Mouse (Mus musculus): ENCODE measurements around the gene Stard9. TPM values are rescaled to one million over a fixed set of nuclear protein-coding genes. Genes with fewer than 3 reads are reported as not detected.

Stard9 gene
- polyA plus RNA-seq, 1 experiment from 2014 or later, result 6.3 TPM

DNA sequence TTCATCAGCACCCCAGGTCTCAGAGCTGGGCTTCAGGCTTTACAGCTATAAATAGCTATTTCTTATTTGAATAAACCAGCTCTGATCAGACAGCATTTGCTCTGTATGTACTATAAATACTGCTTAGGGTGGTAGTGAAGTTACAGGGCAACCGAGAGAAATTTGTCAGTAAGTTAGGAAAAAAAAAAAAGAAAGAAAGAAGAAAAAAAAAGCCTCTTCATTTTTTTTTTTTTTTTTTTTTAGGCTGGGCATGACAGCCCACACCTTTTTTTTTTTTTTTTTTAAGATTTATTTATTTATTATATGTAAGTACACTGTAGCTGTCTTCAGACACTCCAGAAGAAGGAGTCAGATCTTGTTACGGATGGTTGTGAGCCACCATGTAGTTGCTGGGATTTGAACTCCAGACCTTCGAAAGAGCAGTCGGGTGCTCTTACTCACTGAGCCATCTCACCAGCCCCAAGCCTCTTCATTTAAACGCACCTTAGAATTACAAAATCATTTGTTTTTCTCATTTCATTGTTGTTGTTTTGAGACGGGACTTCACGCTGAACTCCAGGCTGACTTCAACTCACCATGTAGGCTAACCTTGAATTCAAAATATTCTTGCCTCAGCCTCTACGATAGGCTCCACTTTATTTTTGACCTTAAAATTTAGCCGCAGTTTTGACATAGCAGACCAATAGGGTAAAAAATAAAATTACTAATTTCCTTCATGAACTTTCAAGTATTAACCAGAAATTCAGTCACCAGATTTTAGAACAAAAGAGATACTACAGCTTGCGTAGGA is 650 bp upstream of the Stard9 start:
- Histone ChIP-seq H3K4me1 (0 out of 2 replicates have a peak, but pooled peaks cover 2% of the 10 kb centered on the region), H3K4me2 (replicated peaks) (peak overlapping the region; percentile 62), H3K27ac (peak overlapping the region; percentile 48; the same call in 1 of the 2 replicates), H3K9ac (no peak overlapping the region), H3K36me3 (no peaks in the 10 kb centered on the region; the same call in 1 of the 2 replicates), H3K27me3 (no peaks in the 10 kb centered on the region), H3K4me3 (peak overlapping the region; percentile 51), H3K9me3 (replicated peaks) (no peaks in the 10 kb centered on the region)
- ATAC-seq (ENCODE audit: low FRiP score), result peak; percentile 44
- WGBS, result 31% methylated on average over 10 of the region's 10 CpGs

DNA sequence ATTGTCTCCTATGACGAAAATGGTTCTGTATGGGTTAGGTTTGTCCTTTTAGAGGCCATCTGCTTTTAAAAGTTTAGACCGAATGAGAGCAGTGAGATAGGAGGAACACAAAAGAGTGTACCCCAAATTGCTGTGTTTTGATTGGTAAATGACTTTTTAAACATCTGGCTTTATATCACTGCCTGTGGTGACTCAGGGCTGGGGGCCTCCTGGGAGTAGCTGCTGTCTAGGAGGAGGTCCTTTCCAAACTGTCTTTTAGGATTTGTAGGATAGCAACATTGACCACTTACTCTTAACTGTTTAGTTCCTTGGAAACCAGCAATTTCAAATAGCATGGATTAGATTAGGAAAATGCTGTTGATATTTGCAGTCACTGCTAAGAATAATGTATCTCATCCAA is 1.3 kb downstream of the Stard9 start:
- Histone ChIP-seq H3K36me3 (peaks cover 1% of the 10 kb centered on the region; the same call in 1 of the 2 replicates), H3K4me1 (0 out of 2 replicates have a peak, but pooled peaks cover 2% of the 10 kb centered on the region), H3K27ac (no peak overlapping the region), H3K4me2 (replicated peaks) (no peak overlapping the region), H3K9me3 (replicated peaks) (no peaks in the 10 kb centered on the region), H3K9ac (no peak overlapping the region), H3K27me3 (no peaks in the 10 kb centered on the region), H3K4me3 (no peak overlapping the region)
- WGBS, result 90% methylated on average over 2 of the region's 2 CpGs
- no peak for ATAC-seq (ENCODE audit: low FRiP score)

DNA sequence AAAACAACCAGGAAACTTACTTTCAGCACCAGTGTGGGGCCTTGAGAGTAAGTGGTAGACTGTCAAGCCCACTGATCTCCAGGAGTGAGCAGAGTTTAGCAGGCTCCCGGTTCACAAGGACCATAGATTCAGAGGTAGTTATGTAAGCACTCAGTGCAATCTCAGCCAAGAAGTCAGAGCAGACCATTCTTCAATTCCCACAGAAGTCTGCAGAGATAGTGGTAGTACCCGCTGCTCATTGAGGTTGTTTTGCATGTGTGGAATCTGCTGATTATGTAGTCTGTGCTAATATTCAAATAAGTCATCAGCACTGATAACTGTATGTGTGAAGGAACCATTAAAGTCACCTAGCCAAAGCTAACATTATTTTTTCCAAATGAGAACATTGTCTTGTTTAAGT is 1.7 kb downstream of the Stard9 start:
- H3K36me3 ChIP-seq, result peaks cover 4% of the 10 kb centered on the region; the same call in 1 of the 2 replicates
- H3K4me1 ChIP-seq, result 0 out of 2 replicates have a peak, but pooled peaks cover 2% of the 10 kb centered on the region
- H3K9me3 ChIP-seq (replicated peaks), result no peaks in the 10 kb centered on the region
- no peak overlapping the region for H3K4me3 ChIP-seq
- H3K9ac ChIP-seq, result no peak overlapping the region
- no peak overlapping the region for H3K4me2 ChIP-seq (replicated peaks)
- H3K27me3 ChIP-seq, result no peaks in the 10 kb centered on the region
- no peak for ATAC-seq (ENCODE audit: low FRiP score)
- 71% methylated on average over 2 of the region's 2 CpGs for WGBS
- H3K27ac ChIP-seq, result no peak overlapping the region

DNA sequence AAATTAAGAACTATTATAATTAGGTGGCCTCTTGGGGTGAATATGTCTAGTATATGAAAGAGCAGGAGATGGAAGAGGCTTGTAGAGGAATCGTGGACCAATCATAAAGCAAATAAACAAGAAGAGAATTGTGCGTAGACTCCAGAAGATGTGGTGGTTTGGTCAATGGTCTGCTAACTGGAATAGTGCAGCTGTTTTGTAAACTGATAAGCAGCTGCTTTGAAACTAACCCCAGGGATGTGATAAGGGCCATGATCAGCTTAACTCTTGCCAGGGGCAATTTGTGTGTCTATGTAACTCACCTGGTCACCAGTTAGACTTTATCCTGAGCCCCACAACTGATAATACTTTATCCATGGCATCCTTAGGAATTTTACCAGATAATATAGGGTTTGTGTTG is 2.6 kb downstream of the Stard9 start:
- H3K27me3 ChIP-seq, result no peaks in the 10 kb centered on the region
- 83% methylated on average over 2 of the region's 2 CpGs for WGBS
- 0 out of 2 replicates have a peak, but pooled peaks cover 2% of the 10 kb centered on the region for H3K4me1 ChIP-seq
- no peak overlapping the region for H3K4me3 ChIP-seq
- H3K36me3 ChIP-seq, result peaks cover 4% of the 10 kb centered on the region; the same call in 1 of the 2 replicates
- no peak overlapping the region for H3K9ac ChIP-seq
- no peak overlapping the region for H3K27ac ChIP-seq
- ATAC-seq (ENCODE audit: low FRiP score), result no peak
- H3K9me3 ChIP-seq (replicated peaks), result no peaks in the 10 kb centered on the region
- no peak overlapping the region for H3K4me2 ChIP-seq (replicated peaks)

DNA sequence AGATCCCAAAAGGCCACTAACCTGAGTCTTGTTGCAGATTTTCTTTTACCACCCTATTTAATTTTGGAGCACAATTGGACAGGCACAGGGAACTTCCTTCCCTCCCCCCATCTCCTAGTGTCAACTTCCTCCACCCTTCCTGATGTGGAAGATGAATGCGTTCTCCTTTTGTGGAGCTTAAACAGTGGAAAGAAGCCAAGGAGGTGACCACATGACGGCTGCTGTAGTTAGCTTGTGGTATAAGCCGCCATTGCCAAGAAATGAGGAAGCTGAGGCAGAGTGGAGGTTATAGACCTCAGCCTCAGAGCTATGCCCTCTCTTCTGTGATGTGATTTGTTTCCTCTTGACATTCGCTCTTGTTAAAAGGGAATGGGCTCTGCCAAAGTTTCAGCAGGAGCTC is 3.0 kb downstream of the Stard9 start:
- Histone ChIP-seq H3K9ac (no peak overlapping the region), H3K4me3 (no peak overlapping the region), H3K4me2 (replicated peaks) (no peak overlapping the region), H3K27me3 (no peaks in the 10 kb centered on the region), H3K4me1 (0 out of 2 replicates have a peak, but pooled peaks cover 2% of the 10 kb centered on the region), H3K36me3 (peaks cover 4% of the 10 kb centered on the region; the same call in 1 of the 2 replicates), H3K9me3 (replicated peaks) (no peaks in the 10 kb centered on the region), H3K27ac (no peak overlapping the region)
- ATAC-seq (ENCODE audit: low FRiP score), result no peak
- 93% methylated on average over 4 of the region's 4 CpGs for WGBS

DNA sequence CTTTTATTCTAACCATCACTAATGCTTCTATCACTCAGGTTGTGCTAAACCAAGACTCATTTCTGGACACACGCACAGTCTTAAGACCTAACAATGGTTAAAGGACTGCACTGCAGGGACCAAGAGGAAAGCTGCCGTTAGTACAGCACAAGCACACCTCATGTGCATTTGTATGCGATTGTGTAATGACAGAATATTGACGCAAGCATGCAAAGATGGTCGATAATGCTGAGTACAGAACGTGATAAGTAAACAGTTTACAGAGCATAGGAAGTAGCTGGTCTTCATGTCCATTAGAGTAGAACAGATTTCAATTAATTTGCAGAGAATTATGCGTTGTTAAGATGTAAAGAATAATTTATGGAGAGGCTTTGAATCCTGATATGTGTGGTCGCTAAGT is 11.9 kb downstream of the Stard9 start:
- H3K4me2 ChIP-seq (replicated peaks), result no peak overlapping the region
- no peaks in the 10 kb centered on the region for H3K36me3 ChIP-seq
- no peaks in the 10 kb centered on the region for H3K9me3 ChIP-seq (replicated peaks)
- no peaks in the 10 kb centered on the region for H3K27me3 ChIP-seq
- H3K9ac ChIP-seq, result no peak overlapping the region
- no peak overlapping the region for H3K4me3 ChIP-seq
- H3K4me1 ChIP-seq, result no peaks in the 10 kb centered on the region
- H3K27ac ChIP-seq, result no peak overlapping the region
- no peak for ATAC-seq (ENCODE audit: low FRiP score)
- WGBS, result 90% methylated on average over 8 of the region's 8 CpGs

DNA sequence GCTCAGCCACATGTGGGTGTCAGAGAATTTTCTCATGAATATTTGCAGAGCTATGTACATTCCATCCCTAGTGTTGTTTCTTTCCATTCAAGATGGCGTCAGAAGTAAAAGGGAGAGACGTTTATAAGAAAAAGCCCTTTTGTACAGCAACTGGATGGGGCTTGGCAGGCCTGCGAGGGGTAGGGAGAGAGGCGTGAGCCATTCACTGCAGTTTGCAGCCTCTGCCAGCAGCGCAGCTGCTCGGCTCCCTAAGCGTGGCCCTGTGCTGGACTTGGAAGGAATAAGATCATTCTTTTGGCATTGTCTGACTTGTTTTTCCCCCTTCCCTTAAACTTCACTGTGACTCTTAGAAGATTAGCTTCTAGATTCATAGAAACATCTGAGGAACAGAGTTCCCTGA is 14.9 kb downstream of the Stard9 start:
- Histone ChIP-seq H3K36me3 (no peaks in the 10 kb centered on the region), H3K4me3 (no peak overlapping the region), H3K27me3 (no peaks in the 10 kb centered on the region), H3K4me2 (replicated peaks) (no peak overlapping the region), H3K27ac (no peak overlapping the region), H3K9ac (no peak overlapping the region), H3K4me1 (no peaks in the 10 kb centered on the region), H3K9me3 (replicated peaks) (no peaks in the 10 kb centered on the region)
- 74% methylated on average over 7 of the region's 7 CpGs for WGBS
- no peak for ATAC-seq (ENCODE audit: low FRiP score)

DNA sequence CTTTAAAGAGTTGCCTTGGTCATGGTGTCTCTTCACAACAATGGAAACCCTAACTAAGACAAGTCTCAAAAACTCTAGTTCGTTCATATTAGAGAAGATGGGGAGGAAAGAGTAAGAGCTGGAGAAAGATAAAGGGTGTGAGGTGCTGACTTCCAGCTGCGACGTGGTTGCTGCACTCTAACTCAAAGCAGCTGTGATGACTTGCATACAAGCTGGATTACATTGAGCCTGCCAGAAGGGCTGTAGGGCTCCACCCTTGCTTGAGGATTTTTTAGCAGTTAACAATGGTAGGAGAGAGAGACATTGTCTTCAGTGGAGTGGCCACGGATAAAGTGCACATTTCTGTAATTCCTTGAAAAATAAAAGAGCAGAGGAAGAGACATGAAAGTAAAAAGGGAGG is 17.9 kb downstream of the Stard9 start:
- no peaks in the 10 kb centered on the region for H3K27me3 ChIP-seq
- no peaks in the 10 kb centered on the region for H3K36me3 ChIP-seq
- H3K4me1 ChIP-seq, result no peaks in the 10 kb centered on the region
- no peaks in the 10 kb centered on the region for H3K9me3 ChIP-seq (replicated peaks)
- no peak overlapping the region for H3K9ac ChIP-seq
- H3K27ac ChIP-seq, result no peak overlapping the region
- no peak overlapping the region for H3K4me3 ChIP-seq
- 74% methylated on average over 4 of the region's 4 CpGs for WGBS
- no peak for ATAC-seq (ENCODE audit: low FRiP score)
- no peak overlapping the region for H3K4me2 ChIP-seq (replicated peaks)

DNA sequence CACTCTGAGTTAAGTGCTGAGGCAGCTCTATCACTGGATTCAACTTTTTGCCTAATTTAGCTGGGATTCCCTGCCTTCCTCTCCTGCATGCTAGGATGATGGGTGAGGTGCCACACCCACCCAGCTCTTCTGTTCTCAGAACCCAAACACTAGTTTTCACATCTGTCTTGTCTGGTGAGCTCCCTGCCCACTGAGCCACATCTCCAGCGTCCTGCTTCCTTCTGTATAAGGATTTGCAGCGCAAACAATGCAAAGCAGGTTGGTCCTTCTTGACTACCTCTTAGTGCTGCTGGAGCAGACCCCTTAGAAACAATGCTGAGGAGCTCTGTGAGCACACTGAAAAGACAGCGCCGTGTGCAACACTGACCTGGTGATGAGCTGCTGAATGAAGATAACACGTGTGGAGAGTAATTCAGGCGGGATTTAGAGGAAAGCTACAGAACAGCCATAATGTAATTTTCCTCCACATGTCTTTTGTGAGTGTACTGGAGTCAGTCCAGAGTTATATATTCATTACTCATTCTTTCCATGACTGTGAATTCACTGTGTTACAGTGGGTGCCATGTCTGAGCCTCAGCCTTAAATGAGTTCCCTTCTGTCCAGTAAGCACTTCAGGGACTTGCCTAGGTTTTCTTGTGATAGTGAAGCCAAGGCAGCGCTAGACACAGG is 23.5 kb downstream of the Stard9 start:
- no peaks in the 10 kb centered on the region for H3K4me1 ChIP-seq
- no peaks in the 10 kb centered on the region for H3K36me3 ChIP-seq
- no peak overlapping the region for H3K4me3 ChIP-seq
- no peaks in the 10 kb centered on the region for H3K9me3 ChIP-seq (replicated peaks)
- ATAC-seq (ENCODE audit: low FRiP score), result no peak
- no peak overlapping the region for H3K9ac ChIP-seq
- H3K4me2 ChIP-seq (replicated peaks), result no peak overlapping the region
- 77% methylated on average over 7 of the region's 7 CpGs for WGBS
- no peak overlapping the region for H3K27ac ChIP-seq
- H3K27me3 ChIP-seq, result no peaks in the 10 kb centered on the region

DNA sequence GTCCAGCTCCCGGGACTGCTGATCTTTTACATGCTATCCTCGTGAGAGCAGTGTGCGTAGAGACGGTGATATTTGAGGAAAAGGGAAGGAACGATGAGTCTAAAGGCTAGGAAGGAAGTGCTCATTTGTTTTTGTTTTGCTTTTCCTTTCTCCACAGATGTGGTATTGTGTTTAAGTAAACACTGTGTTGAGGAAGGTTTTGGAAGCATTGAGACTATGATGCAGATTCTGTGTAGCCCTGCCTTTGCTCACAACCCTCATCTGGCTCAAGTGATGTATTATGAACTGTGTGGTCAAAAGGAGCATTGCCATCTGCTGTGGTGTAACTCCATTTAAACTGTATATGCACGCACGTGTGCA is 24.0 kb downstream of the Stard9 start:
- no peaks in the 10 kb centered on the region for H3K27me3 ChIP-seq
- no peak overlapping the region for H3K9ac ChIP-seq
- no peak overlapping the region for H3K4me2 ChIP-seq (replicated peaks)
- H3K4me1 ChIP-seq, result no peaks in the 10 kb centered on the region
- H3K27ac ChIP-seq, result no peak overlapping the region
- H3K4me3 ChIP-seq, result no peak overlapping the region
- no peak for ATAC-seq (ENCODE audit: low FRiP score)
- H3K36me3 ChIP-seq, result no peaks in the 10 kb centered on the region
- WGBS, result 89% methylated on average over 7 of the region's 7 CpGs
- no peaks in the 10 kb centered on the region for H3K9me3 ChIP-seq (replicated peaks)

DNA sequence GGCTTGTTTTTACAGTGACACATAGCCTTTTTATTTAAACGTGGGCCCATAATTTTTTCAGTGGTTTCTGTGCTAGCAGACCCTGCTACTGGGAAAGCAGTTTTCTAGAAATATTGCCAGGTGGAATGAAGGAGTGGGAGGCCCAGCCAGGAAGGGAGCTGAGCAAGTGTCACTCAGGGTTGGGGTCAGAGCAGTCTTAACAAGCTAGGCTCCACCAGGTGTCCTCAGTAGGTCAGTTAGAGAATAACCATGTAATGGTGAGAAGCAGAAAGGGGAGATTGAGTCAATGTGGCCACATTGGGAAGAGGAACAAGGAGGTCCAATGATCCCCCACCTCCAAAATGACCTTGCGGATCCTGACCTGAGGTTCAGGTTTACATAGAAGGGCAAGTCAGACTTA is 25.8 kb downstream of the Stard9 start:
- Histone ChIP-seq H3K27me3 (no peaks in the 10 kb centered on the region), H3K4me2 (replicated peaks) (no peak overlapping the region), H3K4me3 (no peak overlapping the region), H3K27ac (no peak overlapping the region), H3K36me3 (no peaks in the 10 kb centered on the region), H3K4me1 (no peaks in the 10 kb centered on the region), H3K9ac (no peak overlapping the region), H3K9me3 (replicated peaks) (no peaks in the 10 kb centered on the region)
- no peak for ATAC-seq (ENCODE audit: low FRiP score)
- 89% methylated on average over 2 of the region's 2 CpGs for WGBS

DNA sequence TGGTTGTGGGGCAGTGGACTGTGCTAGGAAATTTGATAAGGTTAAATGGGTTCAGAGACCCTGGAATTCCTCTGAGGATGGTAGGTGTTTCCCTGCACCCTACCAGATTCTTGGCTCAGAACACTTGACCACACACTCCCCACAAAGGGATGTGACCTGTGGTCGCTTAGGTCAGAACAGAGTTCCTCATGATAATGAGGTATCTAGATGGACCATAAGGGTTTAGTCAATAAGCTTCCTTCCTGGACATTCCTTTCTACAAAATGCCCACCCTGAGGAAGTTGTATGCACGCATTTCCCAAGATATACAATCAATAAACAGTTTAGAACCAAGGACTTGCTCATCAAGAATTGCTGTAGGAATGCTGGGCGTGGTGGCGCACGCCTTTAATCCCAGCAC is 27.0 kb downstream of the Stard9 start:
- no peak overlapping the region for H3K9ac ChIP-seq
- no peak overlapping the region for H3K4me2 ChIP-seq (replicated peaks)
- H3K27ac ChIP-seq, result no peak overlapping the region
- WGBS, result 89% methylated on average over 5 of the region's 5 CpGs
- H3K27me3 ChIP-seq, result no peaks in the 10 kb centered on the region
- H3K4me1 ChIP-seq, result no peaks in the 10 kb centered on the region
- H3K36me3 ChIP-seq, result no peaks in the 10 kb centered on the region
- no peaks in the 10 kb centered on the region for H3K9me3 ChIP-seq (replicated peaks)
- H3K4me3 ChIP-seq, result no peak overlapping the region
- ATAC-seq (ENCODE audit: low FRiP score), result no peak

DNA sequence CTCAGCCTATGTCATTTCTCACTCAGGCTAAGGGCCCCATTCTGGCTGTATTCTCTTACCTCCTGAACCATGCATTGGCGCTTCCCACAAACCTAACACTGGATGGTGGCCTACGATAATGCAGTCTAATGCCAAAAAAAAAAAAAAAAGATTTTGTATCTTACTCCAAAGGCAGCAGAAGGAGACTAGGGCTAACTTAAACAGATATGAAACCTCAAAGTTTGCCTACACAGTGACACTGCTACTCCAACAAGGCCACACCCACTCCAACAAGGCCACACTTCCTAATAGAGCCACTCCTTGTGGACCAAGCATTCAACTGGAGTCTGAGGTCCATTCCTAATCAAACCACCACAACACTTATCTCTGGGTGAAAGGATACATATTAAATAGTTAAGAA is 27.8 kb downstream of the Stard9 start:
- Histone ChIP-seq H3K9me3 (replicated peaks) (no peaks in the 10 kb centered on the region), H3K27me3 (no peaks in the 10 kb centered on the region), H3K9ac (no peak overlapping the region), H3K27ac (no peak overlapping the region), H3K36me3 (no peaks in the 10 kb centered on the region), H3K4me2 (replicated peaks) (no peak overlapping the region), H3K4me1 (no peaks in the 10 kb centered on the region), H3K4me3 (no peak overlapping the region)
- no peak for ATAC-seq (ENCODE audit: low FRiP score)
- WGBS, result 98% methylated on average over 2 of the region's 2 CpGs

Measured in hindbrain, embryonic 12.5 days (tissue).